Mouse (Mus musculus): ENCODE results near the gene Rapgef4. TPM values are rescaled to one million over a fixed set of nuclear protein-coding genes. Genes with fewer than 3 reads are reported as not detected.
A peak's percentile ranks its signal among the peaks of the same experiment; 100 is the strongest.

Rapgef4 gene
- polyA plus RNA-seq, 1 experiment from 2014 or later: 5.8 TPM

GRCm38 (mm10) chr2:72144576-72145200 is 163.6 kb downstream of the Rapgef4 start:
- H3K4me3 ChIP-seq (replicated peaks): no peak overlapping the region
- WGBS: 43% methylated on average over 7 of the region's 7 CpGs
- H3K27ac ChIP-seq (replicated peaks): 0 out of 2 replicates have a peak overlapping the region, but pooled peaks have one; percentile 22
- no peaks in the 10 kb centered on the region for H3K9me3 ChIP-seq (replicated peaks)
- H3K9ac ChIP-seq: no peak overlapping the region
- H3K36me3 ChIP-seq: no peaks in the 10 kb centered on the region
- no peak for ATAC-seq (ENCODE audit: insufficient number of reproducible peaks, low FRiP score, low TSS enrichment, low read depth)
- peaks cover 18% of the 10 kb centered on the region for H3K4me1 ChIP-seq
- H3K27me3 ChIP-seq: no peaks in the 10 kb centered on the region
- no peak overlapping the region for H3K4me2 ChIP-seq (replicated peaks)

GRCm38 (mm10) chr2:72145281-72145875 is 164.3 kb downstream of the Rapgef4 start:
- 85% methylated on average over 11 of the region's 11 CpGs for WGBS
- no peak overlapping the region for H3K9ac ChIP-seq
- no peaks in the 10 kb centered on the region for H3K36me3 ChIP-seq
- H3K4me2 ChIP-seq (replicated peaks): no peak overlapping the region
- H3K9me3 ChIP-seq (replicated peaks): no peaks in the 10 kb centered on the region
- H3K4me3 ChIP-seq (replicated peaks): no peak overlapping the region
- no peak overlapping the region for H3K27ac ChIP-seq (replicated peaks)
- no peaks in the 10 kb centered on the region for H3K27me3 ChIP-seq
- no peak for ATAC-seq (ENCODE audit: insufficient number of reproducible peaks, low FRiP score, low TSS enrichment, low read depth)
- H3K4me1 ChIP-seq: peaks cover 18% of the 10 kb centered on the region

GRCm38 (mm10) chr2:72146061-72146460 is 165.0 kb downstream of the Rapgef4 start:
- H3K9me3 ChIP-seq (replicated peaks): no peaks in the 10 kb centered on the region
- H3K4me3 ChIP-seq (replicated peaks): no peak overlapping the region
- WGBS: 77% methylated on average over 10 of the region's 10 CpGs
- no peaks in the 10 kb centered on the region for H3K27me3 ChIP-seq
- H3K36me3 ChIP-seq: no peaks in the 10 kb centered on the region
- no peak overlapping the region for H3K9ac ChIP-seq
- no peak overlapping the region for H3K4me2 ChIP-seq (replicated peaks)
- no peak overlapping the region for H3K27ac ChIP-seq (replicated peaks)
- peaks cover 18% of the 10 kb centered on the region for H3K4me1 ChIP-seq
- ATAC-seq (ENCODE audit: insufficient number of reproducible peaks, low FRiP score, low TSS enrichment, low read depth): no peak

- no peak overlapping the region for H3K9ac ChIP-seq
- no peaks in the 10 kb centered on the region for H3K36me3 ChIP-seq
- no peaks in the 10 kb centered on the region for H3K9me3 ChIP-seq (replicated peaks)
- H3K27ac ChIP-seq (replicated peaks): no peak overlapping the region
- ATAC-seq (ENCODE audit: insufficient number of reproducible peaks, low FRiP score, low TSS enrichment, low read depth): no peak
- H3K27me3 ChIP-seq: no peaks in the 10 kb centered on the region
- 85% methylated on average over 7 of the region's 7 CpGs for WGBS
- peaks cover 18% of the 10 kb centered on the region for H3K4me1 ChIP-seq
- H3K4me2 ChIP-seq (replicated peaks): no peak overlapping the region
- no peak overlapping the region for H3K4me3 ChIP-seq (replicated peaks)
Observed at GRCm38 (mm10) chr2:72147246-72147645, 166.2 kb downstream of the Rapgef4 start.

- WGBS: 55% methylated on average over 6 of the region's 6 CpGs
- H3K9ac ChIP-seq: no peak overlapping the region
- H3K9me3 ChIP-seq (replicated peaks): no peaks in the 10 kb centered on the region
- H3K27ac ChIP-seq (replicated peaks): no peak overlapping the region
- H3K36me3 ChIP-seq: no peaks in the 10 kb centered on the region
- no peaks in the 10 kb centered on the region for H3K27me3 ChIP-seq
- no peak for ATAC-seq (ENCODE audit: insufficient number of reproducible peaks, low FRiP score, low TSS enrichment, low read depth)
- peaks cover 18% of the 10 kb centered on the region for H3K4me1 ChIP-seq
- H3K4me3 ChIP-seq (replicated peaks): no peak overlapping the region
- H3K4me2 ChIP-seq (replicated peaks): no peak overlapping the region
Observed at GRCm38 (mm10) chr2:72147695-72148094, 166.7 kb downstream of the Rapgef4 start.

GRCm38 (mm10) chr2:72148647-72149046 is 167.6 kb downstream of the Rapgef4 start:
- Histone ChIP-seq H3K36me3 (no peaks in the 10 kb centered on the region), H3K27me3 (no peaks in the 10 kb centered on the region), H3K4me2 (replicated peaks) (no peak overlapping the region), H3K4me1 (peaks cover 18% of the 10 kb centered on the region), H3K9me3 (replicated peaks) (no peaks in the 10 kb centered on the region), H3K27ac (replicated peaks) (no peak overlapping the region), H3K4me3 (replicated peaks) (no peak overlapping the region), H3K9ac (no peak overlapping the region)
- no peak for ATAC-seq (ENCODE audit: insufficient number of reproducible peaks, low FRiP score, low TSS enrichment, low read depth)
- 37% methylated on average over 4 of the region's 4 CpGs for WGBS

GRCm38 (mm10) chr2:72149059-72149458 is 168.0 kb downstream of the Rapgef4 start:
- H3K27ac ChIP-seq (replicated peaks): no peak overlapping the region
- H3K4me1 ChIP-seq: peaks cover 13% of the 10 kb centered on the region
- 24% methylated on average over 4 of the region's 4 CpGs for WGBS
- no peaks in the 10 kb centered on the region for H3K27me3 ChIP-seq
- H3K9ac ChIP-seq: no peak overlapping the region
- H3K9me3 ChIP-seq (replicated peaks): no peaks in the 10 kb centered on the region
- no peak overlapping the region for H3K4me3 ChIP-seq (replicated peaks)
- H3K4me2 ChIP-seq (replicated peaks): no peak overlapping the region
- no peak for ATAC-seq (ENCODE audit: insufficient number of reproducible peaks, low FRiP score, low TSS enrichment, low read depth)
- no peaks in the 10 kb centered on the region for H3K36me3 ChIP-seq

- no peaks in the 10 kb centered on the region for H3K36me3 ChIP-seq
- ATAC-seq (ENCODE audit: insufficient number of reproducible peaks, low FRiP score, low TSS enrichment, low read depth): no peak
- H3K9me3 ChIP-seq (replicated peaks): no peaks in the 10 kb centered on the region
- H3K4me2 ChIP-seq (replicated peaks): no peak overlapping the region
- H3K4me1 ChIP-seq: peaks cover 15% of the 10 kb centered on the region
- H3K9ac ChIP-seq: no peak overlapping the region
- no peaks in the 10 kb centered on the region for H3K27me3 ChIP-seq
- H3K4me3 ChIP-seq (replicated peaks): no peak overlapping the region
- no peak overlapping the region for H3K27ac ChIP-seq (replicated peaks)
- 75% methylated on average over 9 of the region's 9 CpGs for WGBS
Observed at GRCm38 (mm10) chr2:72151792-72152554, 170.9 kb downstream of the Rapgef4 start.

GRCm38 (mm10) chr2:72152746-72153145 is 171.7 kb downstream of the Rapgef4 start:
- Histone ChIP-seq H3K27ac (replicated peaks) (no peak overlapping the region), H3K4me3 (replicated peaks) (no peak overlapping the region), H3K27me3 (no peaks in the 10 kb centered on the region), H3K36me3 (no peaks in the 10 kb centered on the region), H3K4me2 (replicated peaks) (no peak overlapping the region), H3K9ac (no peak overlapping the region), H3K4me1 (peaks cover 15% of the 10 kb centered on the region), H3K9me3 (replicated peaks) (no peaks in the 10 kb centered on the region)
- ATAC-seq (ENCODE audit: insufficient number of reproducible peaks, low FRiP score, low TSS enrichment, low read depth): no peak
- 90% methylated on average over 2 of the region's 2 CpGs for WGBS

- H3K9ac ChIP-seq: no peak overlapping the region
- no peaks in the 10 kb centered on the region for H3K36me3 ChIP-seq
- 82% methylated on average over 1 of the region's 1 CpGs for WGBS
- H3K4me2 ChIP-seq (replicated peaks): no peak overlapping the region
- peaks cover 10% of the 10 kb centered on the region for H3K4me1 ChIP-seq
- H3K4me3 ChIP-seq (replicated peaks): no peak overlapping the region
- no peak overlapping the region for H3K27ac ChIP-seq (replicated peaks)
- no peaks in the 10 kb centered on the region for H3K9me3 ChIP-seq (replicated peaks)
- ATAC-seq (ENCODE audit: insufficient number of reproducible peaks, low FRiP score, low TSS enrichment, low read depth): no peak
- H3K27me3 ChIP-seq: no peaks in the 10 kb centered on the region
Observed at GRCm38 (mm10) chr2:72153851-72154250, 172.8 kb downstream of the Rapgef4 start.

- no peaks in the 10 kb centered on the region for H3K27me3 ChIP-seq
- no peak for ATAC-seq (ENCODE audit: insufficient number of reproducible peaks, low FRiP score, low TSS enrichment, low read depth)
- no peak overlapping the region for H3K4me2 ChIP-seq (replicated peaks)
- H3K27ac ChIP-seq (replicated peaks): no peak overlapping the region
- WGBS: 29% methylated on average over 8 of the region's 8 CpGs
- H3K36me3 ChIP-seq: no peaks in the 10 kb centered on the region
- peaks cover 8% of the 10 kb centered on the region; the same call in 1 of the 2 replicates for H3K4me1 ChIP-seq
- H3K9me3 ChIP-seq (replicated peaks): no peaks in the 10 kb centered on the region
- H3K4me3 ChIP-seq (replicated peaks): no peak overlapping the region
- H3K9ac ChIP-seq: no peak overlapping the region
Observed at GRCm38 (mm10) chr2:72155102-72155773, 174.2 kb downstream of the Rapgef4 start.
